23 mouse cellular contexts compared by ENCODE assay signal in genomic region chr14:74611326-74611725, GRCm38 (mm10). TPM values are rescaled to one million over a fixed set of nuclear protein-coding genes. Genes with fewer than 3 reads are reported as not detected.
A peak's percentile ranks its signal among the peaks of the same experiment; 100 is the strongest.
DNase-seq lines count a peak whose midpoint lies in the region; ATAC-seq lines count a peak whose summit lies in the region.
"Had no signal": no experiment of that assay in that cellular context is flagged by ENCODE, and none has a peak within 500 bp of the region (broad histone marks: within the 10 kb centered on the region; RNA-seq: fewer than 3 reads in every experiment).

No protein-coding gene starts in this region.

- H3K9me3 ChIP-seq in heart, embryonic 11.5 days (replicated peaks; ENCODE audit: control insufficient read depth, low read length) = no peaks in the 10 kb centered on the region
- H3K9me3 ChIP-seq: embryonic facial prominence, embryonic 12.5 days; hindbrain, embryonic 13.5 days; liver, embryonic 12.5 days; midbrain, embryonic 15.5 days; neural tube, embryonic 15.5 days had no signal

- H3K27me3 ChIP-seq in heart, embryonic 11.5 days (ENCODE audit: control insufficient read depth, insufficient read depth, low read length) = no peaks in the 10 kb centered on the region
- H3K27me3 ChIP-seq: embryonic facial prominence, embryonic 12.5 days; hindbrain, embryonic 13.5 days; liver, embryonic 12.5 days; midbrain, embryonic 15.5 days; neural tube, embryonic 15.5 days had no signal

- DNase-seq in heart, adult 11 months = peak; percentile 88
- DNase-seq in kidney, adult 11 months = peak; percentile 5
- no peak for DNase-seq in kidney, adult 18-20 months
- DNase-seq in 416B (ENCODE audit: low read depth) = peak; percentile 17
- DNase-seq in lung, postnatal 10 days = peak; percentile 39
- DNase-seq in retina, postnatal 1 day = no peak
- DNase-seq: adrenal gland, postnatal 36 days; B cell, adult 2 months; cerebellum, adult 11-12 months; cerebellum, postnatal 14 days; gastrocnemius, postnatal 14 days; right cerebral cortex, postnatal 25 days; thymus, adult 18-20 months; thymus, postnatal 4 days had no signal

- no peaks in the 10 kb centered on the region for H3K36me3 ChIP-seq in heart, embryonic 11.5 days (ENCODE audit: control insufficient read depth, insufficient read depth, low read length)
- H3K36me3 ChIP-seq: embryonic facial prominence, embryonic 12.5 days; hindbrain, embryonic 13.5 days; liver, embryonic 12.5 days; midbrain, embryonic 15.5 days; neural tube, embryonic 15.5 days had no signal

- H3K4me1 ChIP-seq in heart, embryonic 11.5 days (ENCODE audit: control insufficient read depth, insufficient read depth, low read length) = no peaks in the 10 kb centered on the region
- H3K4me1 ChIP-seq: embryonic facial prominence, embryonic 12.5 days; hindbrain, embryonic 13.5 days; liver, embryonic 12.5 days; midbrain, embryonic 15.5 days; neural tube, embryonic 15.5 days had no signal

- no peak for ATAC-seq in heart, embryonic 11.5 days (replicated peaks; ENCODE audit: insufficient number of reproducible peaks, low FRiP score, low TSS enrichment)
- ATAC-seq: forebrain, embryonic 14.5 days; inflammation-experienced regulatory T-cells, adult 6 months; liver, embryonic 12.5 days; midbrain, embryonic 15.5 days had no signal

- H3K4me3 ChIP-seq in heart, embryonic 11.5 days (ENCODE audit: low read depth, low read length) = no peak overlapping the region
- H3K4me3 ChIP-seq: embryonic facial prominence, embryonic 12.5 days; hindbrain, embryonic 13.5 days; liver, embryonic 12.5 days; midbrain, embryonic 15.5 days; myocyte; neural tube, embryonic 15.5 days had no signal

- no peak overlapping the region for H3K27ac ChIP-seq in heart, embryonic 11.5 days (ENCODE audit: low read depth, low read length)
- H3K27ac ChIP-seq: embryonic facial prominence, embryonic 12.5 days; hindbrain, embryonic 13.5 days; liver, embryonic 12.5 days; midbrain, embryonic 15.5 days; neural tube, embryonic 15.5 days had no signal

- 53% methylated on average over 8 of the region's 8 CpGs for WGBS in heart, embryonic 11.5 days (ENCODE audit: insufficient replicate concordance)

- no peak overlapping the region for H3K9ac ChIP-seq in heart, embryonic 11.5 days (ENCODE audit: low read depth, low read length)
- H3K9ac ChIP-seq: embryonic facial prominence, embryonic 12.5 days; hindbrain, embryonic 13.5 days; liver, embryonic 12.5 days; midbrain, embryonic 15.5 days; neural tube, embryonic 15.5 days had no signal

- no peak overlapping the region for H3K4me2 ChIP-seq in heart, embryonic 11.5 days
- H3K4me2 ChIP-seq: embryonic facial prominence, embryonic 12.5 days; hindbrain, embryonic 13.5 days; liver, embryonic 12.5 days; midbrain, embryonic 15.5 days; neural tube, embryonic 15.5 days had no signal

RNA-seq across cellular contexts. Expression of gene Htr2a, which starts 29.3 kb away (rescaled TPM):
- polyA plus RNA-seq in heart, embryonic 11.5 days (2014; fragmentation: Nextera tagmentation; extraction: Ambion mirVana) = 0.59 and 0.89 TPM in 2 replicates
- polyA plus RNA-seq: myocyte had no signal

Comparison
In these comparisons a context has a peak if more than half of its experiments do, and no peak if none do; other contexts are left out.
1. DNase-seq: peak in heart, adult 11 months (single experiment), kidney, adult 11 months (single experiment), 416B (single experiment) and lung, postnatal 10 days (single experiment); none in kidney, adult 18-20 months (single experiment) and retina, postnatal 1 day (single experiment).